Mouse (Mus musculus): ENCODE data around the gene Calcb.
A peak's percentile ranks its signal among the peaks of the same experiment; 100 is the strongest.
"Not testable (repeated sequence)": the region's sequence is repeated elsewhere in the genome, so short reads cannot be mapped to it uniquely, and the experiment has no call there.

Gene Calcb

DNA sequence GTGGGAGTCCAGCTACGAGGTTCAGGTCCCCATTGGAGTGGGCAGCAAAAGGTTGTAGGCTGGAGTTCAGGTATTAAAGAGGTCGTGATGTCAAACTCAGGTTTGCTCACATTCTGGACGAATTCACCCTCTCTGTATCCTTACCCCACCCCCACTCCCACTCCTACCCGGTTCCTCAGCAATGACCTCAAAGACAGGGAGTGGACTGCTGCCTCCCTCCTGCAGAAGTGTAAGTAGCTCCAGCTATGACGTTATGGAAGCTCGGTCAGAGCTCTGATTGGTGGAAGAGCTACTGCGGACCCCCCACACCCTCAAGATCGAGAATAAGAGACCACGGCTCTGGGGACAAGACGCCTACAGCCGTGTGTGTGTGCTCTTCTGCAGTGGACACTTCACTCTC lies at the start of gene Calcb:
TSS of gene Calcb (plus strand) at position 344 of the 400 bp plus-strand sequence.
- DNase-seq (ENCODE audit: low spot score), result no peak

DNA sequence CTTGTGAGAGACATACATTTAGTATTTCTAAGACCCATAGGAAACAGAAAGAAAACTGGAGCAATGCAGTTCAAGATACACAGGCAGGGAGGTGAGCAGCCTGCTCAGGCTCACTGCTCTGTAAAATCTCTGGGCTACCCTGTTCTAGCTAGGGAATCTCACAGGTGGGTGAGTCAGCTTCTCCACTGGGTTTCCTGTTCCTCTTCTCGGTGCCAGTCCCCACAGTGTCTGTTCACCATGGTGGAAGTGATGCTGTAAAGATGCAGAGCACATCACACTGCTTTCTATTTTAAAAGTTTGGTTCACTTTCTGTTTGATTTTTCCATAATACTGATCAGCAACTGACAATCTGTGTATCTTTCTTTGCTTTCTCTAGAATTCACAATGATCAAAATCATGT lies 47.0 kb upstream of the Calcb start:
- DNase-seq (ENCODE audit: low spot score), result no peak

DNA sequence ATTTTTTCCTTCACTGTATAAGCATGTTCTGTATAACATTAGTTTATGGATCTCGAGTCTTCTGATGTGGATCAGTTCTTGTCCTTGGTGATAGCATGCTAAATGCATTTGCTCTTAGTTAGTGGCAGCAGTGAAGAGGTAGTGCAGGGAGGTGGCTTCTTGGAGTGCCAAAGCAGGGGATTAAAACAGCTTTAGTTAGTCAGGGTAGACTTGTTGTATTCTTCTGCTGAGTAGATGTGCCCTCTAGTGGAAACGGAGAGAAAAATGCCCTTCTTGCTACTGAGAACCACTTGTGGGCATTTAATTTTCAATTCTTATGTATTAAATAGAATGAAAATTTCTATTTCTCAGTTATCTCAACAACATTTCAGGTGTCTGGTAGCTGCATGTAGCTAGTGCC lies 45.7 kb upstream of the Calcb start:
- no peak for DNase-seq (ENCODE audit: low spot score)

DNA sequence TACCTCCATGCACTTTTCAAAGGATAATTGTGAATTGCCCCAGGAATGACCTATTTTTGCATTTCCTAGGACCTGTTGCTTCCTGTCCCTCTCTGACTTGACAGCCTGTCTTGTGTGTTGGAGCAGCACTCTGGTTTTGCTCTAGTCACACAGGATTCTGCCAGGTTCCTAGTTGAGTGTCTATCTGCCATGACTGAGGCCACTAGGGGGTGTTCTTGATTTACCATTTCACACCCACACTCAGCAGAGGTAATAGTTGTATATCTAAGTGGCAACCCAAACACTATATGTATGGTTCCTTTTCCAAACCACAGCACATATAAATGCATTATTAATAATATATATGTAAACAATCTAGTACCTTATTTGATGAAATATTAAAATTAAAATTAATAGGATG lies 26.1 kb upstream of the Calcb start:
- DNase-seq (ENCODE audit: low spot score), result no peak

DNA sequence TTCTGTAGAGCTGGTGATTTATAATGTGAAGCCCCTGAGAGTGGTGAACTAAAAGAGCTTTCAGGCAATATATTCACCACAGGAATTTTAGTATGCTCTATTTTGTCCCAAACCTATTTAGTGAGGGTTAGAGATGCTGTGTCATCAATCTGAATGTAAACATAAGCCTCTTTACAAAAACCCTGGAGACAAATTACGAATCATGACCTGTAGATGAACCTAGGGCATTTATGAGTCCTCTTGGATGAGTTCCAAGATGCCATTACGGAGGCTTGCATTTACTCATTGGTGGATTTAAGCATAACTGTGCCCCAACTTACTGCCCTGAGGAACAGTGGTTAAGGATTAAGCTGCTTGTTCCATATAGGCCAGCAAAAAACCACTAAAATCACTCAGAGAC lies 17.6 kb upstream of the Calcb start:
- DNase-seq (ENCODE audit: low spot score), result no peak

DNA sequence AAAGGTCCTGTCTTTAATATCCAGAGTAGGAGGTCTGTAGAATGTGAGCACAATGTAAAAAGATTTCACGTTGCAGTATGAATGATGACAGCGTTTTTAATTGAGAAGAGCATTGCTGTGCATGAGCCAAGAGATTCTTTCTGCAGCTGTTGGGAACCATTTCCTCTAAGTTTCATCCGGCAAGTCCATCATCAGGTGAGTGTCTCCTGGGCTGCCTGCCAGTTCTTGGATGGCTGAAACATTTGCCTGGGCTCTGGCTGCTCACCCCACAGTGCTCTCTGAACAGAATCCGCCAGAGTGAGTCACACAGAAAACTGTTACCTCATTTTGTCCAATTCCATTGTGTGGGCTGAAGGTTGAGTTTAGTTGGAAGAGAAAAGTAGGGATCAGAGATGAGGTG lies 11.7 kb upstream of the Calcb start:
- DNase-seq (ENCODE audit: low spot score), result no peak

DNA sequence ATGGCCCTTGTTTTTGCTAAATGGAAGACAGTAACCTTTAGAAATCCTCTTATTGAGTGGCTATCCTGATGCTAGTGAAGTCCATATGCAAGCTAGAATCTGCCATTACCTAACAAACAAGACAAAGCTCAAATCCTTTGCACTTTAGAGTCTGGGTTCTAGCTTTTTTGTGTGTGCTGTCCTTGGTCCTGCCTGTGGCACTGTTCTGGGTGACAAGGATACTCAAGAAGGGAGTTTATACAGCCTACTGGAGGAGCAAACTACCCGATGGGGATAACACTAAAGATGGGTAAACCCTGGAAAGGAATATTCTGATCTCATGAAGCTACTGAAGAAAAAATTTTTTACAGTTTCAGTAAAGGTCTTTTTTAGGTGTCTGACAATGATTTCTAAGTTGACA lies 11.0 kb upstream of the Calcb start:
- no peak for DNase-seq (ENCODE audit: low spot score)

DNA sequence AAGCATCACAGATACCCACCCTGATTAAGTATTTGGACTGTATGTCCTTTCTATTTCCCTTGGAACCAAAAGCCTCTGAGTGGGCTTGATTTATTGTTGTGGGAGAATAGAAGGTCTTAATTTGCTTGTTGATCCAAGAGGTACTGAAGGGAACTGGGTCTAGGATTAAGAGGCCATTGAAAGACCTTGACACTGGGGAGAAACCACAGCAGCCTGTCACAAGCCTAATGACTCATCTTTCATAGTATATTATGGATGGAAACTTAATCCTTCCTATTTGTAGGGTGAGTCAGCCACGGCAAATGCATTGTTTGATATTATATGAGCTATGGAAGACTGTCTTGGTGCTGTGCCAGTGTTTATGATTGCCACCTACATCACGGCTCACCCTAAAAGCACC lies 8.0 kb upstream of the Calcb start:
- DNase-seq (ENCODE audit: low spot score), result no peak

DNA sequence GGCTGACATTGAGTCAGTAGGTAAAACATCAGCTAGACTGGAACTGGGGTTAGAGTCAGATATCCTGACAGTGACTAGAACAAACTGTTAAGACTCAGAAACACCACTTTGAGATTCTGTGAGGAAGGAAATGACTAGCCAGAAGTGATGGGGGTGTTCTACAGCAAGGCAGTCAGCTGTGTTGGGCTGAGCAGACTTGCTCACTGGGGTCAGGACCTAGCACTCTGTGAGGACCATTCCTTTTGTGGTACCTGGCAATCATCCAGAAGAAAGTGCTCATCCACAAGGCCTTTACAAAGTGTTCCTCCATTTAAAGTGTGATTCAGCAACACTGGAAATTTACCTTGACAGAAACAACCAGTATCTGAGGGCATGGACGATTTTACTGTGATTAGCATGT lies 5.9 kb upstream of the Calcb start:
- no peak for DNase-seq (ENCODE audit: low spot score)

DNA sequence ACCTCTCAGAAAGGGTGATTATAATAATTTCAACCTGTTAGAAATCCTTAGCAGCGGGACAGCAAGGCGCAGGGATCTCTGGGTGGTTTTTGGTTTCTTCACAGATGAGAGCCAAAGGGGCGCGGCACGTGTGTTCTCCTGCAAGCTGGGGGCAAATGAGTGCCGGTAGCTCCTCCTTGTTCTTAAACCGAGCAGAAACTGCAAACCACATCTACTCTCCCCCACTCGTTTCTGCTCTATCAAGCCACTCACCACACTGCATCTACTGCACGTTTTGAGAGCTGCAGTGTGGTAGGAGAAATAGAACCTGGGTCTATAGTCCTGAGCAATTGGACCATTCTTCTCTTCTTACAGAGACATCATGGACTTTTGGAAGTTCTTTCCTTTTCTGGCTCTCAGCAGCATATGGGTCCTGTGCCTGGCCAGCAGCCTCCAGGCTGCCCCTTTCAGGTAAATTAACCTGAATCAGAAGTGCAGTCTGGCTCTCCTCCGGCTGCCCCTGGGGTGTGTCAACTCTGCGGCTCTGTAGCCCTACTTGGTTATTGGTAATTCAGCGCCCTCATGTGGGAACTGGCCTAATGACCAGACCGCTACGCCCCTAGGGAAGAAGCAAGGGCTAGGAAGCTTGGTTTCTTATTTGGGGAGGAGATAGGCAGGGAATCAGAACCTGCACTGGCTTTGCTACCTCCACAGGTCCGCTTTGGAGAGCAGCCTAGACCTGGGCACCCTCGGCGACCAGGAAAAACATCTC lies 1.1 kb downstream of the Calcb start:
- no peak for DNase-seq (ENCODE audit: low spot score)

DNA sequence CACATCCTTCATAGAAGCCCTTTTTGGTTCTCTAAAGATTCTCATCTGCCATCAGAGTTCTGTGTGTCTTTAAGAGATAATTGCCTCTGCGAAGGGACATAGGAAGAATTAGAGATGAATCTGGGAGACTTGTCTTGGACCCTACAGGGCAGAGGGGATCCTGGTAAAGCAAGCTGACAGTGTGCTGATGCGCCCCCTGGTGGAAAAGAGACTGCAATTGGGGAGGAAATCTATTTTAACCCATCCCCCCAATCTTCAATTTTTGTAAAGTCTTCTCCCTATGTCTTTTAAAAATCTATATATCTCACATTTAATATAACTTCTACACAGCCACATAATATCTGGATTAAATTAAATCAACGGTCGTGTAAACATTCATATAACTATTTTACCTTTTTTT lies 11.3 kb downstream of the Calcb start:
- not testable (repeated sequence) for DNase-seq (ENCODE audit: low spot score)

DNA sequence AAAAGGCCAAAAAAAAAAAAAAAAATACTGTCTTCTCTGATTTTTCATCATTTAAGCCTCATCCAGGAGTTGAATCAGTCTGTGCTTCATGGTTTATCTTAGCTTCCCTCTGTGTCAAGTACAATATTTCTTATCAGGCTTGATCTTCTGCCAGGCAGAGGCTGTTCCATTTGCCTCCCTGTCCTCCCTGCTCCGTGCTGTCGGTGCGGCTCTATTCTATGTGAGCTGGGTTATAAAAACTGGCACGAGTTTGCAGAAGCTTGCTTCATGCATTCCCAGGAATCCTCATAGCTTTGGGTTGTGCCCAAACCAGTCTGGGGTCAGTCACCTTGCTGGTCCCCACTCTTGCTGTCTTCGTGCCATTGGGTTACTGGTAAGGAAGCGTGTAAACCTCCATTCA lies 12.7 kb downstream of the Calcb start:
- peak; percentile 32 for DNase-seq (ENCODE audit: low spot score)

DNA sequence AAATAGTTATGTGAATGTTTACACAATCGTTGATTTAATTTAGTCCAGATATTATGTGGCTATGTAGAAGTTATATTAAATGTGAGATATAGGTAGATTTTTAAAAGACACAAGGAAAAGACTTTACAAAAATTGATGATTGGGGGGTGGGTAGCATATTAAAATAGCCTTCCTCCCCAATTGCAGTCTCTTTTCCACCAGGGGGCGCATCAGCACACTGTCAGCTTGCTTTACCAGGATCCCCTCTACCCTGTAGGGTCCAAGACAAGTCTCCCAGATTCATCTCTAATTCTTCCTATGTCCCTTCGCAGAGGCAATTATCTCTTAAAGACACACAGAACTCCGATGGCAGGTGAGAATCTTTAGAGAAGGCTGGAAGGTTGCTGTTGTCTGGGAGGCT lies 13.3 kb downstream of the Calcb start:
- DNase-seq (ENCODE audit: low spot score), result not testable (repeated sequence)

DNA sequence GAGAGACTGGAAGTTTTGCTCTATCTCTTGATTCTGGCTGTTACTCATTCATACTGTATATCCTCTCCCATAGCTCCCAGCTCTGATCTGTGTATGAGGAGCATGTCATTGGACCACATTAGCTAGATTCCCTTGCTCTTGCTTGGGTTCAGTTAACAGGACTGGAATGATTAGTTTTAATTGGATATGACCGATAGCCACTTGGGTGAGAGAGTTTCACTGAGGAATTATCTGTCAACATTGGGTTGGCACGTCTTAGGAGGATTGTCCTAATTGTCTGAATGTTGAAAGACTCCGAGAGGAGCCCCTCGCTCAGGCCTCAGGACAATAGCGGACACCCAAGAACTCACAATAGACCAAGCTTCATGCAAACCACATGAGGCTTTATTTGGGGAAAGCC lies 17.8 kb downstream of the Calcb start:
- DNase-seq (ENCODE audit: low spot score), result no peak

DNA sequence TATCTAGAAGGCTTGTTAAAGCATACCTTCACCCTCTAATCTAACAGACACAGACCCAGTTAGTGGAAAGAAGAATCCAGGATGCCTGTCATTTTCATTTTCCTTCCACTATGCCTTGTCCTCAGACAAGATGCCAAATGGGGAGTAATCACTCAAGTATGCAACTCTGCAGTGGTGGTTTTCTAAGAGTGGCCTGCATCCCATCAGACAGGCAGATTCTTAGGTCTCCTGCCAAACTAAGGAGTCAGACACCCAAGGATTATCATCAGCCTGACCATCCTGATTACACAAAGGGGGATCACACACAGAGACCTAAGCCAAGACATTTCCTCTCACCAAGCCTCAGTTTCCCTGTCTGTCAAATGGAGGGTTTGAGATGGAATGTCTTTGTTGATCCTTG lies 19.7 kb downstream of the Calcb start:
- no peak for DNase-seq (ENCODE audit: low spot score)

DNA sequence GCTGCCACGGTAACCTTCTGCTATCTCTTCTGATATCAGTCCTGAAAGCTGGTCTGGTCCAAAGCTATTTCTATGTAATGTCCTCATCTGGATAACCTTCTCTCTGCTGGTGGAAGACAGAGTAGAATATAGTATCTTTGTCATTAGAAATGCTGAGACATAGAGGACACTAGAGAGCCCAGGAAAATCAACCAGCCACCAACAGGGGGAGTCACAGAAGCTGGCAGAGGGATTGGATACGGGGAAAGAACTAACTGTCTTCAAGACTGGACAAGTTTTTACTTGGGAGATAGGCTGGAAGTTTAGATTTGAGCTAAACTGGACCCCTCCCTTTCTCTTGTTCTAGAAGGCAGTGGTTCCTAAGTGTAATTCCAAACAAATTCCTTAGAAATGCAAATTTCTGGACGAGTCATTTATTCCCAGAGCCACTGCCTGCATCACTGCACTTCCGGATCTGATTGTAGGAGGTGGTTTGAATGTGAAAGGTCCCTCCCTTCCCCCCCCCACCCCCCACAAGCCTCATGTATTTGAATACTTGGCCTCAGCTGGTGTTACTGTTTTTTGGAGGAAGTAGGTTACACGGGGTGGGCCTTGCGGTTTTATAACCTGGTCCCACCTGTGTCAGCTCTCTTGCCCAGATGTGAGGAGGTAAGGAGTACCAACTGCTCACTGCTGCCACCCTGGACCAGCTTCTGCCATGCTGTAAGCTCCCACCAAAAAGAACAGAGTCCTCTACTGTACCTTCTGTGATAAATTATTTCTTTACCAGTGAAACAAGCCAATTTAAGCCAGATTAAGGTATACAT lies 22.1 kb downstream of the Calcb start:
- DNase-seq (ENCODE audit: low spot score), result no peak

DNA sequence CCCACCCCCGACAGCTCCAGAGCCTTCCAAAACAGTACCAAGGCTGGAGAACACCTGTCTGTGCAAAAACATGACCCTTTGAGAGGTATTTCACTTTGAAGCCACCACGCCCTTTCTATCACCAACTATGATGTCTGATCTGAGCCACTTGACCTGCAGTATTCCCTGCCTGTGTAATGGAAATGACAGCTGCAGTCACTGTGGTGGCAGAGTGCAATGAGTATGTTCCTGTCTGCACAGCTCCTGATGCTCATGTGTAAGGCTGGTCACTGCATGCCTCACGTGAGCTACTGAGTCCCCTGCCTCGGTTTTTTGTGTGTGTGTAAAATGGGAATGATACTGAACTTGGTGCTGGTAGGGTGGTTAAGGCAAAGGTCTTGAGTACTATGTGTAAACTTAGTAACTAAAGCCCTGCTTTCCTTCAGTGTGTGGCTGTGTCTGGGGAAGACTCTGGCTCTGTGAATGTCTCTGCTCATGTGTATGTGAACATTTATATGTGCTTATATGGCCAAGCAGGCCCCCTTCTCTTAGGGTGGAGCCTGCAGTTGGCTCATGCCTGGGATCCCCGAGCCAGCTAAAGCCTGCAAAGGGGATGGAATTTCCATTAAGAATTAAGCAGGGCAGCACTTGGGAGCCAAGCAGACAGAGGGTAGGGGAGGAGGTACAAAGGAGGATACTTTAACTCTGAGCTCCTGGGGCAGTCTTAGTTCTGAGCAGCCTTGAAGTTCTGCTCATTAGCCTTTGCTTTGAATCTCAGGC lies 24.8 kb downstream of the Calcb start, which contains the start of gene Insc:
TSS of gene Insc (plus strand) at position 673 of the 759 bp plus-strand sequence.
- DNase-seq (ENCODE audit: low spot score), result no peak

DNA sequence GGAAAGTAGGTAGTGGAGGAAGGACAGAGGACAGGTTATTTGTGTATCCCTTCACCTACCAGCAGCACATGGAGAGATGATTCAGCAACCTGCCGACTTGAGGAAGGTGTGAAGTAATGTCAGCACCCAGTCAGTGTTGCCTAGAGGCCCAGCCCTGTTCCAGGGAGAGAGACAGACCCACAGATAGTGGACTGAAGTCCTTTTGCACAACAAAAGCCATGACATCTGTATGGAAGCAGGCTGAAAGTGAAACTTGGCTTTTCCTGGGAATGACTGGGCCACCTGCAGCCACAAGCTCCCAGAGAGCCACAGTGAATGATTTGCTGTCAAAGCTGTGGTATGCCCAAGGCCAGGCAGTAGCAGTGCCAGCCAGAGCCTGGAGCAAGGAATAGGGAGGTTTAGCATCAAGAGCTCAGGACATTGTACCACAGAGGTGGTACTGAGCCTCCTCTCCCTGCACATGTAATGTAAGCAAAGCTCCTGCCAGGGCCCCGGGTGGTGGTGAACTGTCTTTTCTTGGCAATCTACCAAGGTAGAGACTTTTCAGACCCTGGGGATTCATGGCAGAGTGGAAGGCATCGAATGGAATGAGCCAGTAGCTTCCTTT lies 26.3 kb downstream of the Calcb start:
- DNase-seq (ENCODE audit: low spot score), result no peak

DNA sequence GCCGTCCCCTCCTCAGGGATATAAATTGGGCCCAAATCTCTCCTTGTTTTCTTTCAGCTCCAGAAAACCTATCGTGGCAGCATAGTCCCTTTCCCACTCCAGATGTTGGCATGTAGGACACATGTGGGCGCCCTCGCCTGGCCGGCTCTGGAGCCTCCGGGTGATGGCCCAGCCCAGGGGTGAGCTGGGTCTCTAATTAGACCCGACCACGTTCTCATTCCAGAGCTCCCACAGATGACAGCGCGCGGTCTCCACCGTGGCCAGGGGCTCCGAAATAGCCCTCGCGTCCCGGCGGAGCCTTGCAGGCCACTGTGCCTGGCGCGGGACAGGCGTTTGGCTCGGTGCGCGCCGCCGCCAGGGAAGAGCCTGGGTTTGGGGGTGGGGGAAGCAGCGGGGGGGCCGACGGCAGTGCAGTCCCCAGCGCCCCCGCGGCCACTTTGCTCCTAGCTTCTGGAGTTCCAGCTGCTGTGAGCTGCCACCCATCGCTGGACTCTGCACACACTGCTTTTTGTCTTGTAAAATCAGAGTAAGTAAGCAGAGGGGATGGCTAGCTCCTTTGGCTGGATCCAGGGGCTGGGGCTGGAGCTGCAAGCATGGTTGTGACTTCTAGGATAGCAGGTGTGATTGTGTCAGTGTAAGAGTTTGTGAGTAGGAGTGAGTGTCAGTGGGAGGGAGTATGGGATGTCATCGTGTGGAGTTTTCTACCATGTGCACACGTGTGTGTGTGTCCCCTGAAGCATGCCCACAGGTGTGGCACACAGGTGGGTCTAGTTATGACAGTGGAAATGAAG lies 27.2 kb downstream of the Calcb start:
- no peak for DNase-seq (ENCODE audit: low spot score)

DNA sequence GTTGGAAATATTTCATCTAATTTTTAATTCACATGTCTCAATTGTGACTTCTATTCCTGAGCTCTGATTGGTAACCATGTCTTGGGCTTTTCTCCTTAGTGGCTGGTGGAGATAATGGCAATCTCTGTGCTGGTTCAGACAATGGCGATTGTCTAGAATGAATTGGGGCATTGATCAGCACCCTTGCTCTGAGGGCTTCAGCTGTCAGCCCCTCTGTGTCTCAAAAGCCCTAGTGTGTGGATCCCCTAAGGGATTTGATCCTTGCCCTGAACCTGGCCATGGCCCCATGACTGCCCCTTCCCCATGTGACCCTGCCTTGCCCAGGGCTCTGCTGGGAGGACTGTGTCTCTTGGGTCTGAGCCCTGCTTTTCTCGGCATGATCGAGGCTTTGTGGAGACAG lies 29.2 kb downstream of the Calcb start:
- DNase-seq (ENCODE audit: low spot score), result no peak

DNA sequence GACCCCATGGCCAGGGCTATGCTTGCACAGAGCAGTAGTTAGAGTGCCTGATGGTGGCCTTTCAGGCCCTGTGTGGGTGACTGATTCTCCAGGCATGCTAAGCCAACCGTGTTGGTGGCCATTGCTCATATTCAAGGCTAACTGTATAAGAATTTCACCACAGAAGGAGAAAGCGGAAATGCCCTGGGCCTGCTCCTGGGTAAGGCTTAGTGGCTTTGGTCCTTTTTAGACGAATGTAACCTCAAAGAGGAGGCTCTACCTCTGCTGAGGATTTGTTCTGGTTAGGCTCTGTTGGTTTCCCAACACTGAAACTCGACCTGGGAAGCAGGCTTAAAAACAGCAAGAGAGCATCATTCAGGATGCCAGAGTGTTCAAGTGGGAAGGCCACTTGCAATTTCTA lies 29.8 kb downstream of the Calcb start:
- no peak for DNase-seq (ENCODE audit: low spot score)

DNA sequence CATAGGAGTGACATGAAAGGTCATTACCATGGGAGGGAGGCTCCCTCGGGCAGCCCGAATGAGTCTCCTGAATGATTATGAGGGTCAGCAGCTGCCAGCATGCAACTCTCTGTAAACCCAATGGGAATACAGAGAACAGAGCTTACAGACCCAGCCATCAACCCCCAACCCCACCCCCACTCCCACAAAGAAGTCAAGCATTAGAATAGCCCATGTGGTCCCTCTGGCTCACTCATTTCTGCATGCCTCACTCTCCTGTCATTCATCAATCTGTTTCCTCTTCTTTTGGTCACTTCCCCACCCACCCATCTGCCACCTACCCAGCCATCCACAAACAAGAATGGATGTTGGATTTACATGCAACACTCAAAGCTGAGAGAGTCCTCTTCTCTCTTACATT lies 35.0 kb downstream of the Calcb start:
- no peak for DNase-seq (ENCODE audit: low spot score)
